Mouse (Mus musculus): ENCODE measurements at regions not wholly inside any gene's neighbourhood (a gene's known extent, or its start where the extent isn't known, plus 50 kb on each side); places are given as distances from the start of the nearest gene placed in this dataset.

- TF ChIP-seq GATA1 (IDR thresholded peaks at IDR 0.05; ENCODE audit: borderline replicate concordance, low read length) (no peak), FLI1 (IDR thresholded peaks at IDR 0.05; ENCODE audit: low read length) (no peak)
Measured at GRCm38 (mm10) chr1:80091350-80091749, 126.9 kb downstream of the Fam124b start.
